Mouse (Mus musculus): ENCODE measurements at regions not wholly inside any gene's neighbourhood (a gene's known extent, or its start where the extent isn't known, plus 50 kb on each side); places are given as distances from the start of the nearest gene placed in this dataset.

DNA sequence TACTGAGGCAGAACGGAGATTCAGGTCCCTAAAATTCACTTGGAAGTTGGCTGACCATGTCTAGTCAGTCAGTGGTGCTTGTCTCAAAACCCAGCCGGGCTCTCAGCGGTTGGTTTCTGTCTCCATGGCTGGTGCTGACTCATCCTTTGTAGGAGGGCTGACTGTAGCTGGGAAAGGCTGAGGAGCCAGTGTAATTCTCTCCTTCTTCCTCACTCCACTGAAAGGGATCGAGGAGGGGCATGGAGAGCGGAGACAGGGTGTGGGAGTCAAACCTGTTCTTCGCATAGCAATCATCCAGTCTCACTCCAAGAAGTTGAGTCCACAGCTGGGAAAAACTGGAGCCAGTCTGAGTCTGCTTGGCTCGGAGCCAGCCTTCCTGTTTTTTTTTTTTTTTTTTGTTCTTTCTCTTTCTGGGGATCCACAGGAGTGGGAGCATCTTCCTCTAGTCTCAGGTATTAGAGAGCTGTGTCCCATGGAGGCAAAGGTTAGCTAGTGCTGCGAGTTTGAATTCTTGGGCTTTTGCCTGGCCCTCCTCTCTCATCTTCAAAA is 80.4 kb upstream of the Calcoco1 start:
- TF ChIP-seq GATA1 (IDR thresholded peaks at IDR 0.05; ENCODE audit: borderline replicate concordance, low read length) (no peak), CTCF (IDR thresholded peaks at IDR 0.05; ENCODE audit: low read depth, low read length) (no peak), POLR2AphosphoS5 (IDR thresholded peaks at IDR 0.05; ENCODE audit: insufficient replicate concordance, low read depth, low read length) (no peak), TAL1 (conservative IDR thresholded peaks at IDR 0.05; ENCODE audit: low read depth, low read length) (no peak), GATA2 (IDR thresholded peaks at IDR 0.05; ENCODE audit: borderline replicate concordance, low read depth, low read length) (no peak)
